9 mouse cellular contexts compared by ENCODE assay signal in the genomic region with DNA sequence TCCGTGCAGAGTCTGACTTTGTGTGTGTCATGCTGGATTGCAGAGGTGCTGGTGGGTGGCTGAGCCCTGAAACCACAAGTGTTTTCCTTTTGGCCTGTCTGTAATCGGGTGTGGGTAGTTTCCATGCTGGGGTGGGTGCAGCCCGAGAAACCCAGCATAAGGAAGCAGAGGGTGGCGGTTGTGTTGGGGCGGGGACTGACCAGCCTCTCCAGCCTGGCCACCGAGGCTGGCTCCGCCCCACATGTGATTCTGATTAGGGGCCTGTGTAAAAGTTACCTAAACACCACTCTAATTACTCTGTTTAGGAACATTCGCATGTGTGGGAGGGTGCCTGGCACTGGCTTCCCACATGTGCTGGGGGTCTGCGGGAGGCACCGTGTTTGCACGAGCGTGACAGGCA. TPM values are rescaled to one million over a fixed set of nuclear protein-coding genes. Genes with fewer than 3 reads are reported as not detected.
A peak's percentile ranks its signal among the peaks of the same experiment; 100 is the strongest.
DNase-seq lines count a peak whose midpoint lies in the region; ATAC-seq and TF ChIP-seq lines count a peak whose summit lies in the region.
"Had no signal": no experiment of that assay in that cellular context is flagged by ENCODE, and none has a peak within 500 bp of the region (broad histone marks: within the 10 kb centered on the region; RNA-seq: fewer than 3 reads in every experiment).

No protein-coding gene starts in this region.

- 0 out of 2 replicates have a peak overlapping the region, but pooled peaks have one; percentile 7 for H3K4me2 ChIP-seq in lung, embryonic 14.5 days
- H3K4me2 ChIP-seq in limb, embryonic 13.5 days (replicated peaks) = peak overlapping the region; percentile 62
- H3K4me2 ChIP-seq in stomach, postnatal 0 days (replicated peaks; ENCODE audit: low read depth) = no peak overlapping the region
- no peak overlapping the region for H3K4me2 ChIP-seq in forebrain, embryonic 14.5 days (ENCODE audit: low read length)

- ATAC-seq in lung, embryonic 14.5 days (ENCODE audit: insufficient read depth) = no peak
- peak; percentile 64 for ATAC-seq in limb, embryonic 13.5 days (ENCODE audit: low FRiP score, low read depth)
- ATAC-seq in stomach, postnatal 0 days (ENCODE audit: low FRiP score, low TSS enrichment) = peak; percentile 76
- no peak for ATAC-seq in forebrain, embryonic 14.5 days

- no peak for DNase-seq in lung, embryonic 14.5 days
- no peak for DNase-seq in lung, postnatal 10 days
- peak; percentile 51 for DNase-seq in embryo, embryonic 9.5 days (ENCODE audit: extremely low spot score)
- peak; percentile 65 for DNase-seq in stomach, postnatal 0 days (ENCODE audit: low spot score)
- no peak for DNase-seq in forebrain, embryonic 14.5 days (ENCODE audit: low spot score)
- no peak for DNase-seq in cerebellum, postnatal 25 days
- DNase-seq: gastrocnemius, postnatal 14 days; kidney, adult 9 months had no signal

- no peak for TF ChIP-seq CTCF in lung, embryonic 14.5 days (IDR thresholded peaks at IDR 0.05; ENCODE audit: low read depth)
- no peak for TF ChIP-seq CTCF in stomach, postnatal 0 days (IDR thresholded peaks at IDR 0.05; ENCODE audit: low read depth)

- TF ChIP-seq EP300 in stomach, postnatal 0 days (optimal IDR thresholded peaks at IDR 0.05) = no peak

- no peaks in the 10 kb centered on the region for H3K36me3 ChIP-seq in lung, embryonic 14.5 days (ENCODE audit: insufficient read depth)
- no peaks in the 10 kb centered on the region for H3K36me3 ChIP-seq in limb, embryonic 13.5 days
- no peaks in the 10 kb centered on the region for H3K36me3 ChIP-seq in stomach, postnatal 0 days (ENCODE audit: control insufficient read depth, insufficient read depth, low read length)
- no peaks in the 10 kb centered on the region for H3K36me3 ChIP-seq in forebrain, embryonic 14.5 days (ENCODE audit: control insufficient read depth, insufficient read depth, low read length)

- no peak overlapping the region for H3K9ac ChIP-seq in lung, embryonic 14.5 days
- H3K9ac ChIP-seq in limb, embryonic 13.5 days = peak overlapping the region; percentile 31; the same call in 1 of the 2 replicates
- H3K9ac ChIP-seq in stomach, postnatal 0 days (ENCODE audit: low read length) = no peak overlapping the region
- H3K9ac ChIP-seq in forebrain, embryonic 14.5 days (ENCODE audit: low read length) = no peak overlapping the region

- H3K4me1 ChIP-seq in lung, embryonic 14.5 days (ENCODE audit: insufficient read depth) = peaks cover 3% of the 10 kb centered on the region; the same call in 1 of the 2 replicates
- peaks cover 60% of the 10 kb centered on the region for H3K4me1 ChIP-seq in limb, embryonic 13.5 days
- H3K4me1 ChIP-seq in stomach, postnatal 0 days (replicated peaks; ENCODE audit: control insufficient read depth, insufficient read depth) = no peaks in the 10 kb centered on the region
- no peaks in the 10 kb centered on the region for H3K4me1 ChIP-seq in forebrain, embryonic 14.5 days (ENCODE audit: control insufficient read depth, insufficient read depth, low read length)

- no peak overlapping the region for H3K4me3 ChIP-seq in lung, embryonic 14.5 days (ENCODE audit: low read depth, low read length)
- peak overlapping the region; percentile 24 for H3K4me3 ChIP-seq in limb, embryonic 13.5 days
- no peak overlapping the region for H3K4me3 ChIP-seq in stomach, postnatal 0 days (ENCODE audit: low read depth, low read length)
- H3K4me3 ChIP-seq in forebrain, embryonic 14.5 days (ENCODE audit: low read depth, low read length) = no peak overlapping the region

- no peaks in the 10 kb centered on the region for H3K27me3 ChIP-seq in lung, embryonic 14.5 days (ENCODE audit: insufficient read depth, low read length)
- H3K27me3 ChIP-seq in limb, embryonic 13.5 days = peaks cover 51% of the 10 kb centered on the region
- H3K27me3 ChIP-seq in stomach, postnatal 0 days (ENCODE audit: control insufficient read depth, insufficient read depth, low read length) = no peaks in the 10 kb centered on the region
- H3K27me3 ChIP-seq in forebrain, embryonic 14.5 days (replicated peaks; ENCODE audit: control insufficient read depth, insufficient read depth, low read length) = no peaks in the 10 kb centered on the region

- 42% methylated on average over 12 of the region's 12 CpGs for WGBS in lung, embryonic 14.5 days
- 14% methylated on average over 12 of the region's 12 CpGs for WGBS in limb, embryonic 13.5 days
- WGBS in stomach, postnatal 0 days = 58% methylated on average over 12 of the region's 12 CpGs
- 73% methylated on average over 12 of the region's 12 CpGs for WGBS in forebrain, embryonic 14.5 days

- no peaks in the 10 kb centered on the region for H3K9me3 ChIP-seq in lung, embryonic 14.5 days (ENCODE audit: low read depth, low read length)
- no peaks in the 10 kb centered on the region for H3K9me3 ChIP-seq in limb, embryonic 13.5 days
- no peaks in the 10 kb centered on the region for H3K9me3 ChIP-seq in stomach, postnatal 0 days (ENCODE audit: control insufficient read depth, low read length)
- no peaks in the 10 kb centered on the region for H3K9me3 ChIP-seq in forebrain, embryonic 14.5 days (replicated peaks; ENCODE audit: control insufficient read depth, low read length)

- no peak overlapping the region for H3K27ac ChIP-seq in lung, embryonic 14.5 days (ENCODE audit: low read depth)
- H3K27ac ChIP-seq in limb, embryonic 13.5 days = peak overlapping the region; percentile 44; the same call in 1 of the 2 replicates
- H3K27ac ChIP-seq in stomach, postnatal 0 days (replicated peaks) = no peak overlapping the region
- H3K27ac ChIP-seq in forebrain, embryonic 14.5 days (ENCODE audit: low read depth, low read length) = no peak overlapping the region

RNA-seq across cellular contexts. Expression of a gene that starts 23.2 kb away (rescaled TPM):
- 2.9 and 3.0 TPM in 2 replicates for polyA plus RNA-seq in lung, embryonic 14.5 days (2014; fragmentation: Nextera tagmentation; extraction: Ambion mirVana)
- 10.9 and 12.5 TPM in 2 replicates for polyA plus RNA-seq in limb, embryonic 13.5 days (2015; fragmentation: Nextera tagmentation; extraction: Ambion mirVana)
- 0.47 and 0.74 TPM in 2 replicates for polyA plus RNA-seq in stomach, postnatal 0 days (2015; fragmentation: Nextera tagmentation; extraction: Ambion mirVana)
- 0.27 and 0.40 TPM in 2 replicates for polyA plus RNA-seq in forebrain, embryonic 14.5 days (2014; fragmentation: Nextera tagmentation; extraction: Ambion mirVana)

Comparison
In these comparisons a context has a peak if more than half of its experiments do, and no peak if none do; other contexts are left out.
1. ATAC-seq: peak in limb, embryonic 13.5 days (single experiment) and stomach, postnatal 0 days (single experiment); none in lung, embryonic 14.5 days (single experiment) and forebrain, embryonic 14.5 days (single experiment).
2. DNase-seq: peak in embryo, embryonic 9.5 days (single experiment) and stomach, postnatal 0 days (single experiment); none in lung, embryonic 14.5 days (single experiment), lung, postnatal 10 days (single experiment), forebrain, embryonic 14.5 days (single experiment) and cerebellum, postnatal 25 days (0 of 2).
3. H3K4me2 ChIP-seq: peak in lung, embryonic 14.5 days (single experiment) and limb, embryonic 13.5 days (single experiment); none in stomach, postnatal 0 days (single experiment) and forebrain, embryonic 14.5 days (single experiment).